Mouse (Mus musculus): ENCODE results near the gene Zfp385a.

DNA sequence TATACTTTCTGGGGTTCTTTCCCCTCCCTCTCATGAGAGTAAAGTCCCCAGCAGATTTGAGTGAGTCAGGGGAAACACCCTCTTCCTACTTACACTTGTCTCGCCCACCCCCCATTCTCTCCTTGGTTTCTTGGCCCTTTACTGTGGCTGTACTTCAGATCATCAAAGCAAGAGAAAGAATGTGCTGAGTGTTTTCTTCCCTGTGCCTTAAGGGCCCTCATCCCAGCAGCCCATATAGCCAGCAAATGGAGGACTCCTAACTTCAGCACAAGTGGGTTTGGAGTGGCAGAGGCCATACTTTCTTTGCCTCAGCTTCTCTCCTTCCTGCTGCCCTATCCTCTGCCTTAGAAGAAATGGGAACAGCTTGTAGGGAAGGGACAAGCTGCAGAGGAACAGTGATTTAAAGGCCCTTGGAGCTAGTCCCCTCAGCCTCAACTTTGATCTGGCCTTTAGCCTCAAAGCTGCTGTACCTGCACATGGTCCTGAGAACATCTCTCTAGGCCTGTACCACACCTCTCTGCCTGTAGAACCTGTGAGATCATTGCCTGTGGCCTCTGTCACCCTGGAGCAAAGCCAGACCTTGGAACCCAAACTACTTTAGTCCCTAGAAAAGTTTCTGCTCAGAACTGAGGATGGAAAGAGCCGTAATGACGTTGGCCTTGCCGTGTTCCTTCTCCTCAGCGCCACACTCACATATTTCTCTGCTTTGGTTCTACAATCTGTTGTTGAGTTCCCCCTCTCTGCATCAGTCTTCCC lies 40.9 kb downstream of the Zfp385a start:
- no peak for TF ChIP-seq POLR2A (IDR thresholded peaks at IDR 0.05; ENCODE audit: extremely low read depth, insufficient read depth, low read length)
- TF ChIP-seq CTCF (IDR thresholded peaks at IDR 0.05; ENCODE audit: low read depth, low read length): no peak
